Mouse (Mus musculus): ENCODE data around the gene Atf2. TPM values are rescaled to one million over a fixed set of nuclear protein-coding genes. Genes with fewer than 3 reads are reported as not detected.
"Not testable (repeated sequence)": the region's sequence is repeated elsewhere in the genome, so short reads cannot be mapped to it uniquely, and the experiment has no call there.

Gene Atf2
- polyA plus RNA-seq, 1 experiment from 2014 or later: 81.3 TPM

GRCm38 (mm10) chr2:73904679-73905078 lies 12.2 kb upstream of the Atf2 start:
- peaks cover 55% of the 10 kb centered on the region for H3K36me3 ChIP-seq (replicated peaks)
- H3K9me3 ChIP-seq; DNase-seq (ENCODE audit: extremely low spot score, low spot score); H3K4me3 ChIP-seq; H3K4me1 ChIP-seq; H3K27me3 ChIP-seq (ENCODE audit: poor library complexity, severe bottlenecking); H3K27ac ChIP-seq: not testable (repeated sequence)

DNA sequence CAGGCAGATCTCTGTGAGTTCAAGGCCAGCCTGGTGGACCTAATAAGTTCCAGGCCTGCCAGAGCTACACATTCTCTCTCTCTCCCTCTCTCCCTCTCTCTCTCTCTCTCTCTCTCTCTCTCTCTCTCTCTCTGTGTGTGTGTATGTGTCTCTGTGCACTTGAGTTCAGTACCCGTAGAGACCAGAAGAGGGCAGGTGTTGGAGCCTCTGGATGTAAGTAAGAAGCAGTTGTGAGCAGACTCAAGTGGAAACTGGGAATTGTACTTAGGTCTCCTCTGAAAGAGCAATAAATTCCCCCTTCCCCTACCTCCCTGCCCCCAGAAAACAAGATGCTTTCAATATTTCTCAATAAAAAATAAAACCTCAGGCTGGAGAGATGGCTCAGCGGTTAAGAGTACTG lies 11.1 kb upstream of the Atf2 start:
- Histone ChIP-seq H3K27ac (no peak overlapping the region), H3K27me3 (ENCODE audit: poor library complexity, severe bottlenecking) (no peaks in the 10 kb centered on the region), H3K4me3 (no peak overlapping the region), H3K36me3 (replicated peaks) (peaks cover 43% of the 10 kb centered on the region), H3K9me3 (no peaks in the 10 kb centered on the region), H3K4me1 (no peaks in the 10 kb centered on the region)
- DNase-seq (ENCODE audit: extremely low spot score, low spot score): no peak
- WGBS: 100% methylated on average over 2 of the region's 2 CpGs

DNA sequence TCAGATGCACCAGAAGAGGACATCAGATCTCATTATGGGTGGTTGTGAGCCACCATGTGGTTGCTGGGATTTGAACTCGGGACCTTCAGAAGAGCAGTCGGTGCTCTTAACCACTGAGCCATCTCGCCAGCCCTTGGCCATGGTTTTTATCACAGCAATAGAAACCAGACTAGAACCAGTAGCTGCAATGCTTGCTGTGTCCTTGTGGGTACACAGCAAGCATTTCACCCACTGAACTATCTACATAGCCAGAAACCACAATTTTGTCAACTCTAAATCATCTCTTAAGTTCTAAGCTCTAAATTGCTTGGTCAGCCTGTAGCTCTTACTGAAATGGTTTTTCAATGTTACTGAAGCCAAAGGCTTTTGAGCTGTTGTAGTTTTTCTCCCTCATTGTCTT lies 9.9 kb upstream of the Atf2 start:
- 92% methylated on average over 3 of the region's 3 CpGs for WGBS
- peaks cover 31% of the 10 kb centered on the region for H3K36me3 ChIP-seq (replicated peaks)
- H3K27ac ChIP-seq; H3K9me3 ChIP-seq; DNase-seq (ENCODE audit: extremely low spot score, low spot score); H3K27me3 ChIP-seq (ENCODE audit: poor library complexity, severe bottlenecking); H3K4me1 ChIP-seq; H3K4me3 ChIP-seq: not testable (repeated sequence)

DNA sequence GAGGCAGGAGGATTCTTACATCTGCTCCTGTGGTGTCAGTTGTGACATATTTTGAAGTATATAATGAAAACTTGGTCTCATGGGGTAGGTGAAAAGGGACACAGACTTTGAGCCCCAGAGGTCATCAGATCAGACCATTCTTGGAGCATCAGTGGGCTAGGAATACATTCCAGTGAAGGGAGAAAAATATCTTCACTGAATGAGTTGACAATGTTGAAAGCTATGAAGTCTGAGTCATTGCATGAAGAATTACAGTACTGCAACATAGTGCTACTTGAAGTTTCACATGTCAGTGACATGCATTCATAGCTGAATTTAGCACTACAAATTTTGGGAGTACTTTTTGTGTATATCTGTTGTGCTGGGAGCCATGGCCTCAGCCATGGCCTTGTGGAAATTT lies 8.7 kb upstream of the Atf2 start:
- Histone ChIP-seq H3K36me3 (replicated peaks) (peaks cover 20% of the 10 kb centered on the region), H3K4me3 (no peak overlapping the region), H3K9me3 (no peaks in the 10 kb centered on the region), H3K4me1 (no peaks in the 10 kb centered on the region), H3K27ac (no peak overlapping the region), H3K27me3 (ENCODE audit: poor library complexity, severe bottlenecking) (no peaks in the 10 kb centered on the region)
- DNase-seq (ENCODE audit: extremely low spot score, low spot score): no peak

GRCm38 (mm10) chr2:73900364-73900763 lies 7.9 kb upstream of the Atf2 start:
- Histone ChIP-seq H3K36me3 (replicated peaks) (peaks cover 15% of the 10 kb centered on the region), H3K4me3 (no peak overlapping the region), H3K27me3 (ENCODE audit: poor library complexity, severe bottlenecking) (no peaks in the 10 kb centered on the region), H3K27ac (no peak overlapping the region), H3K9me3 (no peaks in the 10 kb centered on the region), H3K4me1 (no peaks in the 10 kb centered on the region)
- 90% methylated on average over 1 of the region's 1 CpGs for WGBS
- DNase-seq (ENCODE audit: extremely low spot score, low spot score): no peak

GRCm38 (mm10) chr2:73896919-73897318 lies 4.5 kb upstream of the Atf2 start:
- DNase-seq (ENCODE audit: extremely low spot score, low spot score); H3K4me1 ChIP-seq; H3K9me3 ChIP-seq; H3K36me3 ChIP-seq (replicated peaks); H3K27ac ChIP-seq; H3K4me3 ChIP-seq; H3K27me3 ChIP-seq (ENCODE audit: poor library complexity, severe bottlenecking): not testable (repeated sequence)
- WGBS: 71% methylated on average over 4 of the region's 4 CpGs

DNA sequence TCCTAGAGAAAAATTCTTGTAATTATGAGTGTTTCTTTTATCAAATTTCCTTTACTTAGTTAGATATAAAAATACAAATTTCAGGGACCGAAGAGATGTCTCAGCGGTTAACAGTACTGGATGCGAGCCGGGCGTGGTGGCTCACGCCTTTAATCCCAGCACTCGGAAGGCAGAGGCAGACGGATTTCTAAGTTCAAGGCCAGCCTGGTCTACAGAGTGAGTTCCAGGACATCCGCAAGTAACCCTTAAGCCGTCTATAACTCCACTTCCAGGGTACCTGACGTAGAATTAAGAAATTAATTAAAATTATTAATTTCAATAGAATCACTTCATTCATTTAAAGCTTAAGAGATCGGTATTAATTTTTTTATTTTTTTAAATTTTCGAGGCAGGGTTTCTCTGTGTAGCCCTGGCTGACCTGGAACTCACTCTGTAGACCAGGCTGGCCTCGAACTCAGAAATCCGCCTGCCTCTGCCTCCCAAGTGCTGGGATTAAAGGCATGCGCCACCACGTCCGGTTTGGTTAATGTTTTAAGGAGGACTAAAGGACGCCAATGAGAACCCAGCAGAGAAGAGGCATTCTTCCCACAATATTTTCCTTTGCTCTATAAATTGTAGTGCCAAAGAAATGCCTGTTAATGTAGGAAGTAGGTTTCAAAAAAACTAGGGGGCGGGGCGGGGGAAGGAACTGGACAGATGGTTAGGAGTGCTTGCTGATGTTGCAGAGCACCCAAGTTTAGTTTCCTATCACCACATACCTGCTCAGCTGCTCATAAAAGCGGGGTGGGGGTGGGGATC lies 1.2 kb upstream of the Atf2 start:
- H3K9me3 ChIP-seq: no peaks in the 10 kb centered on the region
- H3K27ac ChIP-seq: peak overlapping the region; percentile 97
- H3K27me3 ChIP-seq (ENCODE audit: poor library complexity, severe bottlenecking): no peaks in the 10 kb centered on the region
- no peak for DNase-seq (ENCODE audit: extremely low spot score, low spot score)
- 74% methylated on average over 22 of the region's 22 CpGs for WGBS
- H3K4me1 ChIP-seq: peaks cover 17% of the 10 kb centered on the region
- H3K4me3 ChIP-seq: peak overlapping the region; percentile 97
- H3K36me3 ChIP-seq (replicated peaks): peaks cover 13% of the 10 kb centered on the region

- Histone ChIP-seq H3K27me3 (ENCODE audit: poor library complexity, severe bottlenecking) (no peaks in the 10 kb centered on the region), H3K4me3 (peak overlapping the region; percentile 97), H3K36me3 (replicated peaks) (peaks cover 23% of the 10 kb centered on the region), H3K9me3 (no peaks in the 10 kb centered on the region), H3K4me1 (peaks cover 17% of the 10 kb centered on the region), H3K27ac (peak overlapping the region; percentile 97)
- WGBS: under 1% methylated on average over 52 of the region's 54 CpGs
- no peak for DNase-seq (ENCODE audit: extremely low spot score, low spot score)
Observed at GRCm38 (mm10) chr2:73891701-73892463, 557 bp downstream of the Atf2 start.

DNA sequence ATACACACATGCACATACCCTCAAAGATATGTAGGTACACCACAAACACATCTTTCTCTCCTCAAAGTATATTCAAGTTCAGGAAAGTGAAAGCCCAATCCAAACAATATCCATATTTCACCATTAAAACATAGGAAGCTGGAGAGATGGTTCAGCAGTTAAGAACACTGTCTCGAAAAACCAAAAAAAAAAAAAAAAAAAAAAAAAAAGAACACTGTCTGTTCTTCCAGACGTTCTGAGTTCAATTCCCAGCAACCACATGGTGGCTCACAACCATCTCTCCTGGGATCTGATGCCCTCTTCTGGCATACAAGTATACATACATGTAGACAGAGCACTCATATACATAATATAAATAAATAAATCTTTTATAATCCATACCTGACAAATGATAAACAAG lies 6.4 kb downstream of the Atf2 start:
- Histone ChIP-seq H3K27me3 (ENCODE audit: poor library complexity, severe bottlenecking) (no peaks in the 10 kb centered on the region), H3K36me3 (replicated peaks) (peaks cover 31% of the 10 kb centered on the region), H3K9me3 (no peaks in the 10 kb centered on the region), H3K4me3 (no peak overlapping the region), H3K4me1 (peaks cover 2% of the 10 kb centered on the region), H3K27ac (no peak overlapping the region)
- 85% methylated on average over 2 of the region's 2 CpGs for WGBS
- DNase-seq (ENCODE audit: extremely low spot score, low spot score): no peak

DNA sequence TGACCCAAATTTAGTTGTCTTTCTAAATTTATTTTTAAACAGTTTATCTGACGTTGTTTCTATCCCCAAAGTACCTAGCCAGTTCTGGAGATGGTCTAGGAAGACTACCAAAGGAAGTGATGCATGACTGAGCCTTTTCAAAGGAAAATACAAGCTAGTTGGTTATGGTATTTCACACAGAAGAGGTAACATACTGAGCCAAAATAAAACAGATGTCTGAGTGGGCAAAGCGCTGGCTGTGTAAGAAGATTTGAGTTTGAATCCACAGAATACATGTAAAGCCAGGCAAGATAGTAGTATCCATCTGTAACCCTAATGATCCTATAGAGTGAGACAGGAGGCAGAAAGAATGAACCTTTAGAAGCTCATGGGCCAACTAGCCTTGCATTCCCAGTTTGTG lies 14.5 kb downstream of the Atf2 start:
- Histone ChIP-seq H3K27ac (no peak overlapping the region), H3K4me3 (no peak overlapping the region), H3K9me3 (no peaks in the 10 kb centered on the region), H3K4me1 (no peaks in the 10 kb centered on the region), H3K36me3 (replicated peaks) (peaks cover 46% of the 10 kb centered on the region), H3K27me3 (ENCODE audit: poor library complexity, severe bottlenecking) (no peaks in the 10 kb centered on the region)
- 94% methylated on average over 2 of the region's 2 CpGs for WGBS
- DNase-seq (ENCODE audit: extremely low spot score, low spot score): no peak

DNA sequence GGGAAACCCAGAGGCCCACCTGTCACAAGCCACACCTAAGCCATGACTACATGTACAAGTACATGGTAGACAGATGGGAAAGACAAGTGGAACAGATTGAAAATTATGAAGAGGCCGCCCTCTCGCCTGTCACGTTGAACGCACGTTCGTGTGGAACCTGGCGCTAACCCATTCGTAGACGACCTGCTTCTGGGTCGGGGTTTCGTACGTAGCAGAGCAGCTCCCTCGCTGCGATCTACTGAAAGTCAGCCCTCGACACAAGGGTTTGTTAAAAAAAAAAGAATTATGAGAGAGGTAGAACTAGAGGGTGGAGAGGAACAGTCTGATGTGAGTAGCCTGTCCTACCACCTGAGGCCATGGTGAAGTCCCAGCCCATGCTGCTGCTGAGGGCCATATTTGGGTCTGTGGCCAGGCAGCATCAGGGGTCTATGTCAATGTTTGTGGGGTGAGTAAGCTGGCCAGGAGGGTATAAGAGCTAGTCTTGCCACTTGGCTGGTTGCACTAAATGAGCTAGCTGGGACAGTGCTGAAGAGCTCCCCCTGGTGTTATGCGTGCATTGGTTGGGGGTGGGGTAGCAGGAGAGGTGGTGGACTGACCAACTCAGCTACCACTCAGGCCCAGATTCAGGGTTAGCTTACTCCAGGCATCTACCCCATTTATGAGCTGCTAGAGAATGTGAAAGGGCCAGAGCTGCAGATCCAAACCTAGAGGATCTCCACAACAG lies 24.5 kb downstream of the Atf2 start:
- peaks cover 56% of the 10 kb centered on the region for H3K36me3 ChIP-seq (replicated peaks)
- H3K27me3 ChIP-seq (ENCODE audit: poor library complexity, severe bottlenecking): no peaks in the 10 kb centered on the region
- no peak overlapping the region for H3K27ac ChIP-seq
- no peaks in the 10 kb centered on the region for H3K9me3 ChIP-seq
- no peak for DNase-seq (ENCODE audit: extremely low spot score, low spot score)
- WGBS: 82% methylated on average over 16 of the region's 16 CpGs
- no peak overlapping the region for H3K4me3 ChIP-seq
- no peaks in the 10 kb centered on the region for H3K4me1 ChIP-seq

GRCm38 (mm10) chr2:73860046-73860624 lies 32.3 kb downstream of the Atf2 start:
- DNase-seq (ENCODE audit: extremely low spot score, low spot score): no peak
- H3K4me1 ChIP-seq: no peaks in the 10 kb centered on the region
- 92% methylated on average over 4 of the region's 4 CpGs for WGBS

DNA sequence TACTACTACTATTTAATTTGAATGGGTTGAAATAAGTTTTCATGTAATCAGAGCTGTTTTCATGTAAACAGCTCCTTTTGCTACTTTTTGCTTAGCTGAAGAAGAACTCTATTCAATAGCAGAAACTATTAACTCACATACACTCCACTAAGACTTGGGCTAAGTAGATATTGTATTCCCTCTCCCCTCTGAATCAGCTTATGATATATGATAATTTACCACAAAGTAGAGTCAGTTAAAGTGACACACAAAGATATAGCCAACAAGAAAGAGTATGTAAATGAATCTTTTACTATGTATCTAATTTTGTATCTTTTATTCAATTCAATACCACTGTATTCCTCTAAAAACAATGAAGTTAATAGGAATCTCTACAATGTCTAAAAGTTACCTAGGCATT lies 35.1 kb downstream of the Atf2 start:
- DNase-seq (ENCODE audit: extremely low spot score, low spot score): no peak
- no peaks in the 10 kb centered on the region for H3K27me3 ChIP-seq (ENCODE audit: poor library complexity, severe bottlenecking)
- peaks cover 18% of the 10 kb centered on the region for H3K36me3 ChIP-seq (replicated peaks)
- no peak overlapping the region for H3K27ac ChIP-seq
- H3K4me1 ChIP-seq: no peaks in the 10 kb centered on the region
- H3K9me3 ChIP-seq: no peaks in the 10 kb centered on the region
- H3K4me3 ChIP-seq: no peak overlapping the region

More at GRCm38 (mm10) chr2:73860046-73860624, 32.3 kb downstream of the Atf2 start:
- Histone ChIP-seq H3K4me3 (no peak overlapping the region), H3K36me3 (replicated peaks) (peaks cover 23% of the 10 kb centered on the region), H3K27ac (no peak overlapping the region), H3K27me3 (ENCODE audit: poor library complexity, severe bottlenecking) (no peaks in the 10 kb centered on the region), H3K9me3 (no peaks in the 10 kb centered on the region)
